Mouse (Mus musculus) liver, embryonic 16.5 days (tissue): Measurements from ENCODE around the gene Gm9508. TPM values are rescaled to one million over a fixed set of nuclear protein-coding genes. Genes with fewer than 3 reads are reported as not detected.
"Not testable (repeated sequence)": the region's sequence is repeated elsewhere in the genome, so short reads cannot be mapped to it uniquely, and the experiment has no call there.

Experiments used
- ATAC-seq: fragments of 200-750 bp; cut with Nextera tagmentation; 2 replicates; pipeline ENCODE4 v1.8.0; 2017; ENCODE audit warnings: low read depth, mild to moderate bottlenecking, moderate number of reproducible peaks, moderate library complexity
- H3K27ac ChIP-seq: fragments of 300-500 bp; sonication (generic); 2 replicates; pipeline ENCODE4 v1.5.1; 2014; ENCODE audit warnings: mild to moderate bottlenecking, low read length
- H3K27me3 ChIP-seq: fragments of 300-500 bp; sonication (generic); 2 replicates; pipeline ENCODE4 v1.6.1; 2014; ENCODE audit warnings: low read depth, low read length, mixed read lengths; ENCODE audit not compliant: control insufficient read depth, insufficient read depth
- H3K36me3 ChIP-seq: fragments of 300-500 bp; sonication (generic); 2 replicates; pipeline ENCODE4 v1.6.1; 2014; ENCODE audit warnings: mild to moderate bottlenecking; ENCODE audit not compliant: control insufficient read depth, insufficient read depth
- H3K4me1 ChIP-seq: fragments of 300-500 bp; sonication (generic); 2 replicates; pipeline ENCODE4 v1.6.1; 2014; ENCODE audit warnings: low read depth, low read length, mixed read lengths; ENCODE audit not compliant: control insufficient read depth
- H3K4me2 ChIP-seq: fragments of 300-500 bp; sonication (generic); 2 replicates; pipeline ENCODE4 v1.6.1; 2014; ENCODE audit warnings: low read depth, low read length, mixed read lengths
- H3K4me3 ChIP-seq: fragments of 300-500 bp; sonication (generic); 2 replicates; pipeline ENCODE4 v1.5.1; 2014; ENCODE audit warnings: low read depth, mild to moderate bottlenecking, low read length
- H3K9ac ChIP-seq: fragments of 300-500 bp; sonication (generic); 2 replicates; pipeline ENCODE4 v1.6.1; 2014; ENCODE audit warnings: low read depth, low read length
- H3K9me3 ChIP-seq: fragments of 300-500 bp; sonication (generic); replicated peaks from 2 replicates; pipeline ENCODE4 v1.6.1; 2016; ENCODE audit warnings: low read length; ENCODE audit not compliant: control insufficient read depth
- WGBS: fragments of 180-500 bp; shearing (Covaris S2); extraction: QIAGEN DNeasy Blood & Tissue Kit; methylation state at CpG from one replicate; pipeline ENCODE4 v1.1.7; 2014; ENCODE audit not compliant: insufficient replicate concordance; 5-methylcytosine and 5-hydroxymethylcytosine counted together
- polyA plus RNA-seq: library from polyadenylated mRNA; unstranded; fragments of >200 nt; fragmentation: Nextera tagmentation; extraction: Ambion mirVana; gene quantifications from 2 replicates; pipeline ENCODE4 v1.2.1, GENCODE M21; 2015

Gene Gm9508
- polyA plus RNA-seq = not detected in 2 replicates

DNA sequence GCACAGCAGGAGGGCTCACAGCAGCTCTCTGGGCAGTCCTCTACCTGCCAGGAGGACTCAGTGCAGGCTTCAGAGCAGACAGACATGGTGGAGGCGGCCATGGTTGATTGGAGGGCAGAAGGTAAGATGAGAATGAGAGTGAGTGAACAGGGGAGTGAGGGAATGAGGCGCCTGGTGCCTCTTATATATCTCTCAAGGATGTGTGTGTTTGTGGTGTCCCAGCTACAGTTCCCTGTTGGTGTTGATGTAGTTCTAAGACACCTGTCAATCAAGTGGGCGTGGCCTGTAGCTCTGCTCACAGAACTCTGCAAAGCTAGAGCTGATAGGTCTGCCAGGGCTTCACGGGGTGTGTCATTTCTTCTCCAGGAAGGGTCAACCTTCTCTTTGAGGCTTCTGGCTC lies at the start of gene Gm9508:
TSS of gene Gm9508 (minus strand) at position 101 of the 400 bp plus-strand sequence.
- no peak for ATAC-seq
- Histone ChIP-seq H3K36me3 (no peaks in the 10 kb centered on the region), H3K27ac (no peak within 1 kb of the TSS), H3K4me2 (no peak within 1 kb of the TSS), H3K27me3 (no peaks in the 10 kb centered on the region), H3K9ac (no peak within 1 kb of the TSS), H3K9me3 (no peaks in the 10 kb centered on the region), H3K4me1 (no peaks in the 10 kb centered on the region), H3K4me3 (no peak within 1 kb of the TSS)
- WGBS = 22% methylated on average over 4 of the region's 4 CpGs

GRCm38 (mm10) chr10:77741924-77742688 lies 45.1 kb upstream of the Gm9508 start, which contains the start of gene Gm18596:
Gm18596 (minus strand) TSS chr10:77742638.
- not testable (repeated sequence) for H3K4me2 ChIP-seq, H3K9ac ChIP-seq, H3K27ac ChIP-seq, H3K4me3 ChIP-seq, H3K36me3 ChIP-seq, ATAC-seq, H3K4me1 ChIP-seq, H3K27me3 ChIP-seq, H3K9me3 ChIP-seq
- 47% methylated on average over 4 of the region's 5 CpGs for WGBS

DNA sequence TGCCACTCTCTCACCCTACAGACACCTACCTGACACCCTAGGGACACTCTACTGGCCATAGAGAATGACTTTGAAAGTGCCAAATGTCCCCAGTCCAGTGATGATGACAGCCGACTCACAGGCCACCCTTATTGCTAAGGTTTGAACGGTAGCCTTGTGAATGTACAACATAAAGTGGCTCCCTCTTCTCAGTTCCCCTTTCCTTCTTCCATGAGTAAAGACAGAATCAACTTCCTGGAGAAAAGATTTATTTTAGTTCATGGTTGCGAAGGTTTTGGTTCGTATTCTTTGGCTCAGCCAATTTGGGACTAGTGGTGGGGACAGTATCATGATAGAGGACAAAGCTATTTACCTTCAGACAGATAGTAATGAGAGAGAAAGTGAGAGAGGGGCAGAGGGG lies 41.9 kb upstream of the Gm9508 start:
- no peak for ATAC-seq
- Histone ChIP-seq H3K27ac (no peak overlapping the region), H3K9ac (no peak overlapping the region), H3K9me3 (no peaks in the 10 kb centered on the region), H3K4me3 (no peak overlapping the region), H3K4me2 (no peak overlapping the region), H3K27me3 (no peaks in the 10 kb centered on the region), H3K36me3 (no peaks in the 10 kb centered on the region), H3K4me1 (no peaks in the 10 kb centered on the region)
- 49% methylated on average over 4 of the region's 4 CpGs for WGBS

- Histone ChIP-seq H3K27me3 (no peaks in the 10 kb centered on the region), H3K9ac (no peak overlapping the region), H3K4me2 (no peak overlapping the region), H3K4me3 (no peak overlapping the region), H3K4me1 (no peaks in the 10 kb centered on the region), H3K36me3 (no peaks in the 10 kb centered on the region), H3K9me3 (no peaks in the 10 kb centered on the region), H3K27ac (no peak overlapping the region)
- WGBS = 70% methylated on average over 1 of the region's 1 CpGs
- no peak for ATAC-seq
These were observed 38.9 kb upstream of the Gm9508 start for GRCm38 (mm10) chr10:77735928-77736327.

- Histone ChIP-seq H3K9me3 (no peaks in the 10 kb centered on the region), H3K27ac (no peak overlapping the region)
These were observed 32.2 kb upstream of the Gm9508 start for GRCm38 (mm10) chr10:77729241-77729640.

DNA sequence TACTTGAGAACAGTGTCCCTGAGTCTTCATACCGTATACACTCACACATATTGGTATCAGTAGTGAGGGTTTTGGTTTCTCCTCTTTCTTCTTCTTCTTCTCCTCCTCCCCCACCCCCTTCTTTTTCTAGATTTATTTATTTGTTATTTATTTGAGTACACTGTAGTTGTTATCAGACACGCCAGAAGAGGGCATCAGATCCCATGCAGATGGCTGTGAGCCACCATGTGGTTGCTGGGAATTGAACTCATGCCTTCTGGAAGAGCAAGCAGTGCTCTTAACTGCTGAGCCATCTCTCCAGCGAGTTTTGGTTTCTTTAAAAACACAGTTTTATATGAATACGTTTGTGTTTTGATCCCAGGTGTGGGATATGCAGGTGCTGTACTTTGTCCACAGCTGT lies 31.2 kb upstream of the Gm9508 start:
- no peak overlapping the region for H3K4me3 ChIP-seq
- no peaks in the 10 kb centered on the region for H3K36me3 ChIP-seq
- no peaks in the 10 kb centered on the region for H3K9me3 ChIP-seq
- no peak overlapping the region for H3K9ac ChIP-seq
- no peak overlapping the region for H3K4me2 ChIP-seq
- WGBS = 48% methylated on average over 4 of the region's 4 CpGs
- ATAC-seq = no peak
- H3K27me3 ChIP-seq = no peaks in the 10 kb centered on the region
- H3K4me1 ChIP-seq = no peaks in the 10 kb centered on the region
- no peak overlapping the region for H3K27ac ChIP-seq

More at GRCm38 (mm10) chr10:77729241-77729640, 32.2 kb upstream of the Gm9508 start:
- no peak overlapping the region for H3K9ac ChIP-seq
- H3K4me2 ChIP-seq = no peak overlapping the region
- no peaks in the 10 kb centered on the region for H3K4me1 ChIP-seq
- no peak overlapping the region for H3K4me3 ChIP-seq
- H3K36me3 ChIP-seq = no peaks in the 10 kb centered on the region
- WGBS = 43% methylated on average over 4 of the region's 4 CpGs
- no peaks in the 10 kb centered on the region for H3K27me3 ChIP-seq
- no peak for ATAC-seq

DNA sequence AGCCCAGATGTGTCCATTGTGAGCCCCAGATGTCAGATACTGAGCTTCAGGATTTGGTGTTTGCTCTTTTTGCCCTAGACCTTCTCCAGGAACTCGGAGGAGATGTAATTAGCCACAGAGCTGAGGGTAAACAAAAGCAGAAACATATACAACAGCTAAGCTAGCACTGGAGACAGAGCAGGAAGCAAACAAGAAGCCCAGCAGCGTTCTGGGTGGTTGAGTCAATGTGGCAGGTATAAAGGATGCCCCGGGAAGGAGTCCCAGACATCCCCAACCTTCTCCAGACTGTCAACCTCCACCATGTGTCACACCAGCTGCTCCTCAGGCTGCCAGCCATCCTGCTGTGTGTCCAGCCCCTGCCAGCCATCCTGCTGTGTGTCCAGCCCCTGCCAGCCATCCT lies 29.2 kb upstream of the Gm9508 start, which contains the start of gene Gm10100:
TSS of gene Gm10100 (plus strand) at position 301 of the 400 bp plus-strand sequence.
- Histone ChIP-seq H3K27me3 (no peaks in the 10 kb centered on the region), H3K4me1 (no peaks in the 10 kb centered on the region), H3K4me3 (no peak within 1 kb of the TSS), H3K9ac (no peak within 1 kb of the TSS), H3K27ac (no peak within 1 kb of the TSS), H3K36me3 (no peaks in the 10 kb centered on the region), H3K4me2 (no peak within 1 kb of the TSS), H3K9me3 (no peaks in the 10 kb centered on the region)
- no peak for ATAC-seq
- 24% methylated on average over 3 of the region's 3 CpGs for WGBS

DNA sequence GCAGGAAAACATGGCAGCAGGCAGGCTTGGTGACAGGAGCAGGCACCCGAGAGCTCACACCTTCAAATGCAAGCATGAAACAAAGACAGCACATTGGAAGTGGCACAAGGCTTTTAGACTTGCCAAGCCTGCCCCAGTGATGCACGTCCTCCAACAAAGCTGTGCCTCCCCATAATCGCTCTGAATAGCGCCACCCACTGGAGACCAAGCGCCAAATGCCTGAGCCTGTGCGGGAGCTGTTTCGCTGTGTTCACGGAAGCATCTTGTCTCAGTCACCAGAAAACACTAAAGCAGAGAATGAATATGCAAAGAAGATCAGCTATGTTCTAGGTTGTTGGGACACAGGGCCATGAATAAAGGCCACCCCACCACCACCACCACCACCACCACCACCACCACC lies 27.8 kb upstream of the Gm9508 start:
- 63% methylated on average over 8 of the region's 8 CpGs for WGBS
- no peak for ATAC-seq
- no peaks in the 10 kb centered on the region for H3K27me3 ChIP-seq
- H3K9me3 ChIP-seq = no peaks in the 10 kb centered on the region
- H3K27ac ChIP-seq = no peak overlapping the region
- H3K9ac ChIP-seq = no peak overlapping the region
- no peak overlapping the region for H3K4me2 ChIP-seq
- H3K36me3 ChIP-seq = no peaks in the 10 kb centered on the region
- H3K4me1 ChIP-seq = no peaks in the 10 kb centered on the region
- H3K4me3 ChIP-seq = no peak overlapping the region

GRCm38 (mm10) chr10:77720299-77720698 lies 23.3 kb upstream of the Gm9508 start, which contains the start of gene Krtap12-1:
Krtap12-1 (plus strand) TSS chr10:77720599.
- H3K36me3 ChIP-seq, H3K4me2 ChIP-seq, H3K9me3 ChIP-seq, ATAC-seq, H3K9ac ChIP-seq, H3K27ac ChIP-seq, H3K4me3 ChIP-seq, H3K27me3 ChIP-seq, H3K4me1 ChIP-seq: not testable (repeated sequence)
- 75% methylated on average over 1 of the region's 1 CpGs for WGBS
